Mouse (Mus musculus): ENCODE data around the gene Golga4.

DNA sequence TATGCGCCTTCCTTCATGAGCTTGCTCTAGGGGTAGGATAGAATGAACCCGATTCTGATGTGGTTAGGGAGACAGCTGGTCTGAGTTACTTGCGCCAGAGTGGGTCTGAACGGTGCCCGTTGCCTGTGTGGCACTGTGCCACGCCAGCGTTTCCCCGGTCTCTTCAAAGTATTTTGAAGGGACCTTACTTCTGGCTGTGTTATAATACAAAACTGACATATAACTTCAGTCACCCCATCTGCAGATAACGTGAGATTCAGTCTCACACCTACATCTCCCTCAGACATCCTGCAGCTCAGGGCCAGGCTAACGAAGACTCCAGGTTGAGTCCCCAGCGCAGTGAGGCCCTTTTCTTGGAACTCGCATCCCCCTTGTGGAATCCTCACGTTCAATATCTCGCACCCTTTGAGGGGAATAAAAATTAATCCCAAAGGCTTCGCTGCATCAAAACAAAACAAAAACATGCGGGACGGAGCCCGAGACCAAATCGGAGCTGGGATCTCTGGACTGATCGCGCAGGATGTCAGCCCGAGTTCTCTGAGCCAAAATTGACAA, 29.8 kb upstream of the Golga4 start:
- TF ChIP-seq GATA1 (IDR thresholded peaks at IDR 0.05; ENCODE audit: borderline replicate concordance, low read length): no peak
- no peak for TF ChIP-seq FLI1 (IDR thresholded peaks at IDR 0.05; ENCODE audit: low read length)
